Mouse (Mus musculus): Measurements from ENCODE around the gene Zfhx3.

Gene Zfhx3

GRCm38 (mm10) chr8:108466653-108467052, 524.2 kb downstream of the Zfhx3 start:
- no peak for DNase-seq (ENCODE audit: low read depth)

- DNase-seq (ENCODE audit: low read depth), result no peak
Observed at GRCm38 (mm10) chr8:108467172-108468035, 525.0 kb downstream of the Zfhx3 start.

- no peak for DNase-seq (ENCODE audit: low read depth)
Observed at GRCm38 (mm10) chr8:108470269-108470668, 527.8 kb downstream of the Zfhx3 start.

GRCm38 (mm10) chr8:108474556-108474955, 532.1 kb downstream of the Zfhx3 start:
- no peak for DNase-seq (ENCODE audit: low read depth)

- DNase-seq (ENCODE audit: low read depth), result no peak
Observed at GRCm38 (mm10) chr8:108478131-108478530, 535.7 kb downstream of the Zfhx3 start.

- DNase-seq (ENCODE audit: low read depth), result no peak
Observed at GRCm38 (mm10) chr8:108480141-108480540, 537.7 kb downstream of the Zfhx3 start.

- no peak for DNase-seq (ENCODE audit: low read depth)
Observed at GRCm38 (mm10) chr8:108481167-108481815, 538.8 kb downstream of the Zfhx3 start.

- DNase-seq (ENCODE audit: low read depth), result no peak
Observed at GRCm38 (mm10) chr8:108496101-108496500, 553.7 kb downstream of the Zfhx3 start.

GRCm38 (mm10) chr8:108506779-108507178, 564.3 kb downstream of the Zfhx3 start:
- no peak for DNase-seq (ENCODE audit: low read depth)

GRCm38 (mm10) chr8:108507769-108508168, 565.3 kb downstream of the Zfhx3 start:
- no peak for DNase-seq (ENCODE audit: low read depth)

- DNase-seq (ENCODE audit: low read depth), result no peak
Observed at GRCm38 (mm10) chr8:108510641-108511325, 568.3 kb downstream of the Zfhx3 start.

GRCm38 (mm10) chr8:108518116-108518515, 575.7 kb downstream of the Zfhx3 start:
- no peak for DNase-seq (ENCODE audit: low read depth)

GRCm38 (mm10) chr8:108522050-108522449, 579.6 kb downstream of the Zfhx3 start:
- DNase-seq (ENCODE audit: low read depth), result no peak

GRCm38 (mm10) chr8:108529421-108529820, 587.0 kb downstream of the Zfhx3 start:
- DNase-seq (ENCODE audit: low read depth), result no peak

GRCm38 (mm10) chr8:108535121-108535876, 592.9 kb downstream of the Zfhx3 start:
- no peak for DNase-seq (ENCODE audit: low read depth)

GRCm38 (mm10) chr8:108536186-108536585, 593.7 kb downstream of the Zfhx3 start:
- no peak for DNase-seq (ENCODE audit: low read depth)

- no peak for DNase-seq (ENCODE audit: low read depth)
Observed at GRCm38 (mm10) chr8:108536911-108537351, 594.5 kb downstream of the Zfhx3 start.

GRCm38 (mm10) chr8:108537686-108538551, 595.5 kb downstream of the Zfhx3 start:
- DNase-seq (ENCODE audit: low read depth), result no peak

GRCm38 (mm10) chr8:108538929-108539555, 596.6 kb downstream of the Zfhx3 start:
- DNase-seq (ENCODE audit: low read depth), result no peak

GRCm38 (mm10) chr8:108552518-108552917, 610.1 kb downstream of the Zfhx3 start:
- no peak for DNase-seq (ENCODE audit: low read depth)

All from naive thymus-derived CD4-positive, alpha-beta T cell, adult 2 months (primary cell).